Mouse (Mus musculus): Measurements from ENCODE around the gene Bhlha15. TPM values are rescaled to one million over a fixed set of nuclear protein-coding genes. Genes with fewer than 3 reads are reported as not detected.
A peak's percentile ranks its signal among the peaks of the same experiment; 100 is the strongest.

Bhlha15 gene
- polyA plus RNA-seq (2014; fragmentation: Nextera tagmentation; extraction: Ambion mirVana), result 0.05 and 0.09 TPM in 2 replicates

GRCm38 (mm10) chr5:144189950-144190583, at the start of gene Bhlha15:
TSS of gene Bhlha15 (plus strand) at chr5:144190286.
- WGBS, result 3% methylated on average over 24 of the region's 26 CpGs

GRCm38 (mm10) chr5:144143531-144143930, 46.6 kb upstream of the Bhlha15 start:
- Histone ChIP-seq H3K36me3 (ENCODE audit: control insufficient read depth, insufficient read depth, low read length) (peaks cover 37% of the 10 kb centered on the region), H3K9ac (ENCODE audit: low read length) (no peak overlapping the region), H3K4me3 (ENCODE audit: control insufficient read depth in 1 of 2, insufficient read depth in 1 of 2, low read depth in 1 of 2, low read length in 2 of 2) (no peak overlapping the region), H3K9me3 (ENCODE audit: control insufficient read depth, low read length) (no peaks in the 10 kb centered on the region), H3K27ac (replicated peaks in 1 of 2; ENCODE audit: control insufficient read depth in 1 of 2, insufficient read depth in 1 of 2, low read depth in 2 of 2, low read length in 2 of 2) (no peak overlapping the region), H3K4me2 (ENCODE audit: low read length) (no peak overlapping the region), H3K27me3 (ENCODE audit: control insufficient read depth, insufficient read depth, low read length) (no peaks in the 10 kb centered on the region), H3K4me1 (ENCODE audit: control insufficient read depth in 2 of 2, insufficient read depth in 2 of 2, low read length in 2 of 2) (peaks cover 0 to 6% of the 10 kb centered on the region in 2 experiments; a peak in 1 of 4 replicates)
- no peak for ATAC-seq (ENCODE audit: insufficient number of reproducible peaks, insufficient read depth, low FRiP score, low read depth)
- 87% methylated on average over 5 of the region's 5 CpGs for WGBS

More at GRCm38 (mm10) chr5:144189950-144190583, at the start of gene Bhlha15:
- ATAC-seq (ENCODE audit: insufficient number of reproducible peaks, insufficient read depth, low FRiP score, low read depth), result peak; percentile 51; the same call in 1 of the 2 replicates
- H3K4me3 ChIP-seq (ENCODE audit: control insufficient read depth in 1 of 2, insufficient read depth in 1 of 2, low read depth in 1 of 2, low read length in 2 of 2), result peak within 1 kb of the TSS; percentile 33 to 39
- no peaks in the 10 kb centered on the region for H3K27me3 ChIP-seq (ENCODE audit: control insufficient read depth, insufficient read depth, low read length)
- H3K36me3 ChIP-seq (ENCODE audit: control insufficient read depth, insufficient read depth, low read length), result peaks cover 15% of the 10 kb centered on the region
- peak within 1 kb of the TSS; percentile 39 for H3K9ac ChIP-seq (ENCODE audit: low read length)
- peak within 1 kb of the TSS; percentile 73 for H3K4me2 ChIP-seq (ENCODE audit: low read length)
- H3K9me3 ChIP-seq (ENCODE audit: control insufficient read depth, low read length), result no peaks in the 10 kb centered on the region
- no peak within 1 kb of the TSS for H3K27ac ChIP-seq (replicated peaks in 1 of 2; ENCODE audit: control insufficient read depth in 1 of 2, insufficient read depth in 1 of 2, low read depth in 2 of 2, low read length in 2 of 2)
- H3K4me1 ChIP-seq (ENCODE audit: control insufficient read depth in 2 of 2, insufficient read depth in 2 of 2, low read length in 2 of 2), result peaks cover 8 to 20% of the 10 kb centered on the region in 2 experiments

- Histone ChIP-seq H3K4me1 (ENCODE audit: control insufficient read depth in 2 of 2, insufficient read depth in 2 of 2, low read length in 2 of 2) (peaks cover 2 to 15% of the 10 kb centered on the region in 2 experiments; a peak in 2 of 4 replicates), H3K27me3 (ENCODE audit: control insufficient read depth, insufficient read depth, low read length) (no peaks in the 10 kb centered on the region), H3K27ac (replicated peaks in 1 of 2; ENCODE audit: control insufficient read depth in 1 of 2, insufficient read depth in 1 of 2, low read depth in 2 of 2, low read length in 2 of 2) (0 out of 4 replicates have a peak overlapping the region, but pooled peaks of 1 of the 2 experiments have one; percentile 1), H3K4me3 (ENCODE audit: control insufficient read depth in 1 of 2, insufficient read depth in 1 of 2, low read depth in 1 of 2, low read length in 2 of 2) (no peak overlapping the region), H3K9ac (ENCODE audit: low read length) (no peak overlapping the region), H3K4me2 (ENCODE audit: low read length) (no peak overlapping the region), H3K9me3 (ENCODE audit: control insufficient read depth, low read length) (no peaks in the 10 kb centered on the region), H3K36me3 (ENCODE audit: control insufficient read depth, insufficient read depth, low read length) (peaks cover 50% of the 10 kb centered on the region)
- no peak for ATAC-seq (ENCODE audit: insufficient number of reproducible peaks, insufficient read depth, low FRiP score, low read depth)
Observed at GRCm38 (mm10) chr5:144146898-144147297, 43.2 kb upstream of the Bhlha15 start.

GRCm38 (mm10) chr5:144149530-144149929, 40.6 kb upstream of the Bhlha15 start:
- Histone ChIP-seq H3K36me3 (ENCODE audit: control insufficient read depth, insufficient read depth, low read length) (peaks cover 51% of the 10 kb centered on the region), H3K9me3 (ENCODE audit: control insufficient read depth, low read length) (no peaks in the 10 kb centered on the region), H3K4me3 (ENCODE audit: control insufficient read depth in 1 of 2, insufficient read depth in 1 of 2, low read depth in 1 of 2, low read length in 2 of 2) (no peak overlapping the region), H3K27me3 (ENCODE audit: control insufficient read depth, insufficient read depth, low read length) (no peaks in the 10 kb centered on the region), H3K4me1 (ENCODE audit: control insufficient read depth in 2 of 2, insufficient read depth in 2 of 2, low read length in 2 of 2) (peaks cover 2 to 18% of the 10 kb centered on the region in 2 experiments; a peak in 2 of 4 replicates), H3K27ac (replicated peaks in 1 of 2; ENCODE audit: control insufficient read depth in 1 of 2, insufficient read depth in 1 of 2, low read depth in 2 of 2, low read length in 2 of 2) (peak overlapping the region in 1 of 2 experiments; percentile 7; a peak in 1 of 4 replicates), H3K9ac (ENCODE audit: low read length) (no peak overlapping the region), H3K4me2 (ENCODE audit: low read length) (0 out of 2 replicates have a peak overlapping the region, but pooled peaks have one; percentile 13)
- no peak for ATAC-seq (ENCODE audit: insufficient number of reproducible peaks, insufficient read depth, low FRiP score, low read depth)
- WGBS, result 58% methylated on average over 4 of the region's 4 CpGs

- Histone ChIP-seq H3K27ac (replicated peaks in 1 of 2; ENCODE audit: control insufficient read depth in 1 of 2, insufficient read depth in 1 of 2, low read depth in 2 of 2, low read length in 2 of 2) (no peak overlapping the region), H3K27me3 (ENCODE audit: control insufficient read depth, insufficient read depth, low read length) (no peaks in the 10 kb centered on the region), H3K9me3 (ENCODE audit: control insufficient read depth, low read length) (no peaks in the 10 kb centered on the region), H3K4me2 (ENCODE audit: low read length) (no peak overlapping the region), H3K4me1 (ENCODE audit: control insufficient read depth in 2 of 2, insufficient read depth in 2 of 2, low read length in 2 of 2) (peaks cover 2 to 18% of the 10 kb centered on the region in 2 experiments; a peak in 2 of 4 replicates), H3K9ac (ENCODE audit: low read length) (no peak overlapping the region), H3K36me3 (ENCODE audit: control insufficient read depth, insufficient read depth, low read length) (peaks cover 40% of the 10 kb centered on the region), H3K4me3 (ENCODE audit: control insufficient read depth in 1 of 2, insufficient read depth in 1 of 2, low read depth in 1 of 2, low read length in 2 of 2) (no peak overlapping the region)
- ATAC-seq (ENCODE audit: insufficient number of reproducible peaks, insufficient read depth, low FRiP score, low read depth), result no peak
- 79% methylated on average over 4 of the region's 4 CpGs for WGBS
Observed at GRCm38 (mm10) chr5:144151270-144151669, 38.8 kb upstream of the Bhlha15 start.

GRCm38 (mm10) chr5:144154528-144154927, 35.6 kb upstream of the Bhlha15 start:
- Histone ChIP-seq H3K27me3 (ENCODE audit: control insufficient read depth, insufficient read depth, low read length) (no peaks in the 10 kb centered on the region), H3K4me1 (ENCODE audit: control insufficient read depth in 2 of 2, insufficient read depth in 2 of 2, low read length in 2 of 2) (peaks cover 10 to 15% of the 10 kb centered on the region in 2 experiments), H3K4me3 (ENCODE audit: control insufficient read depth in 1 of 2, insufficient read depth in 1 of 2, low read depth in 1 of 2, low read length in 2 of 2) (no peak overlapping the region), H3K36me3 (ENCODE audit: control insufficient read depth, insufficient read depth, low read length) (peaks cover 45% of the 10 kb centered on the region), H3K9me3 (ENCODE audit: control insufficient read depth, low read length) (no peaks in the 10 kb centered on the region), H3K9ac (ENCODE audit: low read length) (no peak overlapping the region), H3K4me2 (ENCODE audit: low read length) (no peak overlapping the region), H3K27ac (replicated peaks in 1 of 2; ENCODE audit: control insufficient read depth in 1 of 2, insufficient read depth in 1 of 2, low read depth in 2 of 2, low read length in 2 of 2) (no peak overlapping the region)
- no peak for ATAC-seq (ENCODE audit: insufficient number of reproducible peaks, insufficient read depth, low FRiP score, low read depth)
- 22% methylated on average over 7 of the region's 7 CpGs for WGBS

GRCm38 (mm10) chr5:144158604-144159003, 31.5 kb upstream of the Bhlha15 start:
- peak; percentile 69; the same call in 1 of the 2 replicates for ATAC-seq (ENCODE audit: insufficient number of reproducible peaks, insufficient read depth, low FRiP score, low read depth)
- H3K27ac ChIP-seq (replicated peaks in 1 of 2; ENCODE audit: control insufficient read depth in 1 of 2, insufficient read depth in 1 of 2, low read depth in 2 of 2, low read length in 2 of 2), result peak overlapping the region; percentile 9 to 47; a peak in 2 of 4 replicates
- peaks cover 32% of the 10 kb centered on the region for H3K36me3 ChIP-seq (ENCODE audit: control insufficient read depth, insufficient read depth, low read length)
- H3K4me3 ChIP-seq (ENCODE audit: control insufficient read depth in 1 of 2, insufficient read depth in 1 of 2, low read depth in 1 of 2, low read length in 2 of 2), result no peak overlapping the region
- H3K9me3 ChIP-seq (ENCODE audit: control insufficient read depth, low read length), result no peaks in the 10 kb centered on the region
- 19% methylated on average over 4 of the region's 4 CpGs for WGBS
- no peaks in the 10 kb centered on the region for H3K27me3 ChIP-seq (ENCODE audit: control insufficient read depth, insufficient read depth, low read length)
- H3K4me2 ChIP-seq (ENCODE audit: low read length), result no peak overlapping the region
- no peak overlapping the region for H3K9ac ChIP-seq (ENCODE audit: low read length)
- H3K4me1 ChIP-seq (ENCODE audit: control insufficient read depth in 2 of 2, insufficient read depth in 2 of 2, low read length in 2 of 2), result peaks cover 10 to 11% of the 10 kb centered on the region in 2 experiments; a peak in 3 of 4 replicates

All from heart, embryonic 14.5 days (tissue).